ENCODE assay signal across 18 mouse cellular contexts in the genomic region with DNA sequence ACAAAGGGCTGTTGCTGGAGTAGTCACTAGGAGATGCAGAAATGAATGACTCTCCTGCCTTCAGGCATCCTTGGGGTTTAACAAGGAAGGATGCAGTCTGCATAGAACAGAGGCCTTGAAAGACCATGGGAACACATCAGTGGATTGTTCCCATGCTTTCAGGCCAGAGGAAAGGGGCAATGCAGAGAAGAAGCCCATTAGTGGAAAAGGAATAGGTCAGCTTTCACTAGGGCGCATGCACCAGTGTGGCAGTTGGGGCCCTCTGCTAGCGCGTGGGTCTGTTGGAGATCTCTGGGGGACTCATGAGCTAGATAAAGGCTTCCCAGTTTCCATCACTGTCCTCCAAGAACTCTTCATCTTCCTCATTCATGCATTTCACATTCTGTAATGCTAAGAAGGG. TPM values are rescaled to one million over a fixed set of nuclear protein-coding genes. Genes with fewer than 3 reads are reported as not detected.
DNase-seq lines count a peak whose midpoint lies in the region; ATAC-seq and TF ChIP-seq lines count a peak whose summit lies in the region.
"Had no signal": no experiment of that assay in that cellular context is flagged by ENCODE, and none has a peak within 500 bp of the region (broad histone marks: within the 10 kb centered on the region; RNA-seq: fewer than 3 reads in every experiment).

No protein-coding gene starts in this region.

- no peak overlapping the region for H3K9ac ChIP-seq in forebrain, embryonic 16.5 days (replicated peaks; ENCODE audit: low read depth, low read length)
- H3K9ac ChIP-seq in forebrain, embryonic 14.5 days (ENCODE audit: low read length) = no peak overlapping the region
- H3K9ac ChIP-seq in midbrain, embryonic 14.5 days (replicated peaks; ENCODE audit: low read length) = no peak overlapping the region
- H3K9ac ChIP-seq: embryonic facial prominence, embryonic 13.5 days; forebrain, embryonic 13.5 days; hindbrain, embryonic 14.5 days had no signal

- no peak overlapping the region for H3K4me3 ChIP-seq in forebrain, embryonic 16.5 days (replicated peaks; ENCODE audit: low read length)
- no peak overlapping the region for H3K4me3 ChIP-seq in forebrain, embryonic 14.5 days (ENCODE audit: low read depth, low read length)
- no peak overlapping the region for H3K4me3 ChIP-seq in left cerebral cortex, adult 2 months
- no peak overlapping the region for H3K4me3 ChIP-seq in midbrain, embryonic 14.5 days (replicated peaks; ENCODE audit: low read depth, low read length)
- H3K4me3 ChIP-seq: embryonic facial prominence, embryonic 13.5 days; forebrain, embryonic 13.5 days; heart, embryonic 10.5 days had no signal

- no peaks in the 10 kb centered on the region for H3K27me3 ChIP-seq in forebrain, embryonic 16.5 days (replicated peaks; ENCODE audit: control insufficient read depth, insufficient read depth, low read length)
- H3K27me3 ChIP-seq in forebrain, embryonic 14.5 days (replicated peaks; ENCODE audit: control insufficient read depth, insufficient read depth, low read length) = no peaks in the 10 kb centered on the region
- no peaks in the 10 kb centered on the region for H3K27me3 ChIP-seq in midbrain, embryonic 14.5 days (ENCODE audit: control insufficient read depth, insufficient read depth, low read length)
- H3K27me3 ChIP-seq: embryonic facial prominence, embryonic 13.5 days; forebrain, embryonic 13.5 days had no signal

- no peak overlapping the region for H3K4me2 ChIP-seq in forebrain, embryonic 16.5 days (ENCODE audit: low read length)
- no peak overlapping the region for H3K4me2 ChIP-seq in forebrain, embryonic 14.5 days (ENCODE audit: low read length)
- H3K4me2 ChIP-seq in midbrain, embryonic 14.5 days (ENCODE audit: low read length) = no peak overlapping the region
- H3K4me2 ChIP-seq: embryonic facial prominence, embryonic 13.5 days; forebrain, embryonic 13.5 days; hindbrain, embryonic 14.5 days had no signal

- TF ChIP-seq CTCF in left cerebral cortex, adult 2 months (IDR thresholded peaks at IDR 0.05) = no peak

- no peaks in the 10 kb centered on the region for H3K9me3 ChIP-seq in forebrain, embryonic 16.5 days (ENCODE audit: control insufficient read depth, low read length)
- H3K9me3 ChIP-seq in forebrain, embryonic 14.5 days (replicated peaks; ENCODE audit: control insufficient read depth, low read length) = no peaks in the 10 kb centered on the region
- H3K9me3 ChIP-seq in midbrain, embryonic 14.5 days (ENCODE audit: control insufficient read depth, low read length) = no peaks in the 10 kb centered on the region
- H3K9me3 ChIP-seq: embryonic facial prominence, embryonic 13.5 days; forebrain, embryonic 13.5 days; heart, embryonic 10.5 days had no signal

- WGBS in forebrain, embryonic 16.5 days = 77% methylated on average over 3 of the region's 3 CpGs
- 90% methylated on average over 3 of the region's 3 CpGs for WGBS in forebrain, embryonic 14.5 days
- 98% methylated on average over 3 of the region's 3 CpGs for WGBS in midbrain, embryonic 14.5 days

- H3K36me3 ChIP-seq in forebrain, embryonic 16.5 days (ENCODE audit: control insufficient read depth, insufficient read depth) = no peaks in the 10 kb centered on the region
- H3K36me3 ChIP-seq in forebrain, embryonic 14.5 days (ENCODE audit: control insufficient read depth, insufficient read depth, low read length) = no peaks in the 10 kb centered on the region
- H3K36me3 ChIP-seq in midbrain, embryonic 14.5 days (ENCODE audit: control insufficient read depth, insufficient read depth, low read length) = no peaks in the 10 kb centered on the region
- H3K36me3 ChIP-seq: embryonic facial prominence, embryonic 13.5 days; heart, embryonic 10.5 days had no signal

- H3K27ac ChIP-seq in forebrain, embryonic 16.5 days (ENCODE audit: low read length) = no peak overlapping the region
- H3K27ac ChIP-seq in forebrain, embryonic 14.5 days (ENCODE audit: low read depth, low read length) = no peak overlapping the region
- peak overlapping the region; percentile 4; the same call in 1 of the 2 replicates for H3K27ac ChIP-seq in left cerebral cortex, adult 2 months
- H3K27ac ChIP-seq in midbrain, embryonic 14.5 days (replicated peaks; ENCODE audit: low read depth, low read length) = no peak overlapping the region
- H3K27ac ChIP-seq: embryonic facial prominence, embryonic 13.5 days; forebrain, embryonic 13.5 days; heart, embryonic 10.5 days; hindbrain, embryonic 14.5 days had no signal

- intact Hi-C loops in left cerebral cortex, adult 2 months (cut with DNase I) = no loop called here
- intact Hi-C loops in left cerebral cortex, postnatal 14 days (cut with DNase I) = no loop called here

- DNase-seq in forebrain, embryonic 14.5 days (ENCODE audit: low spot score) = no peak
- DNase-seq in left cerebral cortex, adult 2 months (ENCODE audit: extremely low spot score in 1 of 2, low spot score in 2 of 2) = no peak
- no peak for DNase-seq in left cerebral cortex, postnatal 14 days (ENCODE audit: low spot score in 2 of 2)
- DNase-seq in forelimb bud, embryonic 11.5 days (ENCODE audit: low read depth, low spot score) = peak; percentile 52
- DNase-seq in midbrain, embryonic 14.5 days = no peak
- no peak for DNase-seq in thymus, postnatal 14 days
- DNase-seq: adrenal gland, postnatal 10 days; cerebellum, adult 11 months; cerebellum, adult 8-10 months; cerebellum, postnatal 14 days; gastrocnemius, postnatal 14 days; heart, postnatal 10 days; heart, postnatal 4 days had no signal

- H3K4me1 ChIP-seq in forebrain, embryonic 16.5 days (replicated peaks; ENCODE audit: control insufficient read depth, insufficient read depth, low read length) = 0 out of 2 replicates have a peak, but pooled peaks cover 3% of the 10 kb centered on the region
- H3K4me1 ChIP-seq in forebrain, embryonic 14.5 days (ENCODE audit: control insufficient read depth, insufficient read depth, low read length) = no peaks in the 10 kb centered on the region
- no peaks in the 10 kb centered on the region for H3K4me1 ChIP-seq in midbrain, embryonic 14.5 days (ENCODE audit: control insufficient read depth, insufficient read depth, low read length)
- H3K4me1 ChIP-seq: forebrain, embryonic 13.5 days had no signal

- peak; percentile 18; the same call in 1 of the 2 replicates for ATAC-seq in forebrain, embryonic 16.5 days
- ATAC-seq in forebrain, embryonic 14.5 days = no peak
- ATAC-seq in midbrain, embryonic 14.5 days (ENCODE audit: low FRiP score, low TSS enrichment) = no peak
- ATAC-seq: forebrain, embryonic 13.5 days had no signal

RNA-seq across cellular contexts. Expression of a gene that starts 41.9 kb away (rescaled TPM):
- 193 and 200 TPM in 2 replicates for polyA plus RNA-seq in forebrain, embryonic 16.5 days (2015; fragmentation: Nextera tagmentation; extraction: Ambion mirVana)
- 103 and 136 TPM in 2 replicates for polyA plus RNA-seq in forebrain, embryonic 14.5 days (2014; fragmentation: Nextera tagmentation; extraction: Ambion mirVana)
- total RNA-seq in left cerebral cortex, adult 2 months (2021) = 100 to 1,000 TPM; 686 to 742 TPM
- total RNA-seq in left cerebral cortex, postnatal 14 days (2021) = 100 to 1,000 TPM; 686 to 734 TPM
- polyA plus RNA-seq in midbrain, embryonic 14.5 days (2014; fragmentation: Nextera tagmentation; extraction: Ambion mirVana) = 214 and 229 TPM in 2 replicates
